Mouse (Mus musculus): ENCODE measurements around the gene Ereg.

DNA sequence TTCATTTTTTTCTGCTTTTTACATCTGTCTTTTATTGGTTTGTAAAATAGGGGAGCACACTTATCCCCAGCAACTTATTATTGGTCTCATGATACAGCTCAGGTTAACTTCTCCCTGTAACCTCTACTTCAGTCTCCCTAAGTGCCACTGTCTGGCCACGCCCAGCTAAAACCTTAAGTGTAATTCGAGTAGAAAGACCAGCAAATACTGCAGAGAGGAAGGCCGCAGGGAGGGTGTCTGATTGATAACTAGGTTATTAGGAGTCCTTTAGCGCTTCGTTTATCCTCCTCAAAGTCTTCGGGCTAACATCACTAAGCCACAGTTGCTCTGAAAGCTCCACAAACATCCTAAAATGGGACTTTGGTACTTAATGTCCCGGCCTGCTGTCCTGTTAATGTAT is 64.5 kb downstream of the Ereg start:
- no peak for TF ChIP-seq CTCF (IDR thresholded peaks at IDR 0.05; ENCODE audit: extremely low read depth, insufficient read length, insufficient replicate concordance, low read depth, low read length)
- TF ChIP-seq POLR2A (IDR thresholded peaks at IDR 0.05; ENCODE audit: low read depth, low read length): no peak

All from small intestine, adult 2 months (tissue).